Mouse (Mus musculus) heart, embryonic 15.5 days (tissue): Measurements from ENCODE around the gene Bcl9l. TPM values are rescaled to one million over a fixed set of nuclear protein-coding genes. Genes with fewer than 3 reads are reported as not detected.

Experiments used
- ATAC-seq: fragments of 200-750 bp; cut with Nextera tagmentation; replicated peaks from 2 replicates; pipeline ENCODE4 v1.8.0; 2017; ENCODE audit warnings: low read depth, moderate TSS enrichment; ENCODE audit not compliant: insufficient number of reproducible peaks, insufficient read depth, low FRiP score
- H3K27ac ChIP-seq: fragments of 300-500 bp; sonication (generic); 2 replicates; pipeline ENCODE4 v1.5.1; 2015; ENCODE audit warnings: mild to moderate bottlenecking, inconsistent platforms
- H3K27me3 ChIP-seq: fragments of 300-500 bp; sonication (generic); 2 replicates; pipeline ENCODE4 v1.6.1; 2015; ENCODE audit warnings: inconsistent platforms
- H3K36me3 ChIP-seq: fragments of 300-500 bp; sonication (generic); 2 replicates; pipeline ENCODE4 v1.6.1; 2015; ENCODE audit warnings: mild to moderate bottlenecking, inconsistent platforms
- H3K4me1 ChIP-seq: fragments of 300-500 bp; sonication (generic); replicated peaks from 2 replicates; pipeline ENCODE4 v1.6.1; 2015; ENCODE audit warnings: inconsistent platforms
- H3K4me2 ChIP-seq: fragments of 300-500 bp; sonication (generic); 2 replicates; pipeline ENCODE4 v1.6.1; 2015; ENCODE audit warnings: inconsistent platforms, mild to moderate bottlenecking, moderate library complexity
- H3K4me3 ChIP-seq: fragments of 300-500 bp; sonication (generic); 2 replicates; pipeline ENCODE4 v1.5.1; 2015; ENCODE audit warnings: mild to moderate bottlenecking, inconsistent platforms
- H3K9ac ChIP-seq: fragments of 300-500 bp; sonication (generic); 2 replicates; pipeline ENCODE4 v1.6.1; 2015; ENCODE audit warnings: mild to moderate bottlenecking, inconsistent platforms
- H3K9me3 ChIP-seq: fragments of 300-500 bp; sonication (generic); replicated peaks from 2 replicates; pipeline ENCODE4 v1.6.1; 2016; ENCODE audit warnings: inconsistent platforms
- WGBS: fragments of 180-500 bp; shearing (Covaris S2); methylation state at CpG from one replicate; pipeline ENCODE4 v1.1.7; 2015; ENCODE audit warnings: mixed read lengths; 5-methylcytosine and 5-hydroxymethylcytosine counted together
- polyA plus RNA-seq: library from polyadenylated mRNA; unstranded; fragments of >200 nt; fragmentation: Nextera tagmentation; extraction: Ambion mirVana; gene quantifications from 2 replicates; pipeline ENCODE4 v1.2.1, GENCODE M21; 2015

Bcl9l gene
- polyA plus RNA-seq, 1 experiment from 2014 or later = 9.1 TPM

- H3K4me2 ChIP-seq = 0 out of 2 replicates have a peak overlapping the region, but pooled peaks have one; percentile 10
- ATAC-seq = 0 out of 2 replicates have a peak, but pooled peaks have one; percentile 22
- no peak overlapping the region for H3K27ac ChIP-seq
Observed at GRCm38 (mm10) chr9:44537625-44538301, 55.1 kb downstream of the Bcl9l start.

GRCm38 (mm10) chr9:44539816-44540421 is 57.3 kb downstream of the Bcl9l start:
- ATAC-seq = no peak
- Histone ChIP-seq H3K9ac (no peak overlapping the region), H3K4me2 (no peak overlapping the region), H3K27ac (no peak overlapping the region), H3K4me1 (peaks cover 7% of the 10 kb centered on the region), H3K4me3 (no peak overlapping the region), H3K27me3 (no peaks in the 10 kb centered on the region), H3K9me3 (no peaks in the 10 kb centered on the region), H3K36me3 (no peaks in the 10 kb centered on the region)
- WGBS = 79% methylated on average over 2 of the region's 2 CpGs

More at GRCm38 (mm10) chr9:44537625-44538301, 55.1 kb downstream of the Bcl9l start:
- H3K27me3 ChIP-seq = no peaks in the 10 kb centered on the region
- no peaks in the 10 kb centered on the region for H3K9me3 ChIP-seq
- 48% methylated on average over 19 of the region's 19 CpGs for WGBS
- no peak overlapping the region for H3K4me3 ChIP-seq
- peaks cover 7% of the 10 kb centered on the region for H3K4me1 ChIP-seq
- no peak overlapping the region for H3K9ac ChIP-seq
- H3K36me3 ChIP-seq = no peaks in the 10 kb centered on the region

DNA sequence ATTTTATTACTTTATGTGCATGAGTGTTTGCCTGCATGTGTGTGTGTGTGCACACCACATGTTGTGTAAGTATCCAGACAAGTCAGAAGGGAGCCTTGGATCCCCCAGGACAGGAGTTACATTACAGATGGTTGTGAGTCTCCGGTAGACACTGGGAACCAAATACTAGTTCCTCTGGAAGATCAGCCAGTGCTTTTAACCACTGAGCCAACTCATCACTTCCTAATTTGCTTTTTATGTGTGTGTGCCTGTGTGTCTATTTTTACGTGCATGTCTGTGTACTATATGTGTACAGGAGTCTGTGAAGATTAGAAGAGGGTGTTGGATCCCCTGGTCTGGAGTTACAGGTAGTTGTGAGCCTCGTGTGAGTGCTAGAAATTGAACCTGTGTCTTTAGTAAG is 58.1 kb downstream of the Bcl9l start:
- no peak overlapping the region for H3K9ac ChIP-seq
- H3K4me1 ChIP-seq = peaks cover 7% of the 10 kb centered on the region
- no peak for ATAC-seq
- H3K9me3 ChIP-seq = no peaks in the 10 kb centered on the region
- no peak overlapping the region for H3K4me2 ChIP-seq
- H3K36me3 ChIP-seq = no peaks in the 10 kb centered on the region
- no peak overlapping the region for H3K27ac ChIP-seq
- 74% methylated on average over 3 of the region's 3 CpGs for WGBS
- H3K4me3 ChIP-seq = no peak overlapping the region
- H3K27me3 ChIP-seq = no peaks in the 10 kb centered on the region

DNA sequence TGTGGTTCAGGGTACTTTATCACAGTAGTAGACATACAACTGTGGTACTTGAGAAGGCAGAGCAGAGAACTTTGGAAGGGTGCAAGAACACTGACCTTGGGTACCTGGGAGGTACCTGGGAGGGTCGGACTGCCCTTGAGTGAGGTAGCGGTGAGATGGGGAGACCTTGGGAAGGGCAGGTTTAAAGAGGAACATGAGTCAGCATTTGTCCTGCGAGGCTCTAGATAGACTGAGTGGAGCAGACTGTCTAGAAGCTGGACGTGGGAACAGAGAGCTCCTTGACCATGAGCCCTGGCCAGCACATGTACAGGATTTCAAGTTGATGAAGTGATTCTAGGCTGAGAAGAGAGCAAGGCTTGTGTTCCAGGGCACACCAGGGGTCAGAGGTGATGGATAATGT is 59.7 kb downstream of the Bcl9l start:
- Histone ChIP-seq H3K4me3 (no peak overlapping the region), H3K4me2 (no peak overlapping the region), H3K27ac (no peak overlapping the region), H3K27me3 (no peaks in the 10 kb centered on the region), H3K36me3 (no peaks in the 10 kb centered on the region), H3K4me1 (peaks cover 7% of the 10 kb centered on the region), H3K9me3 (no peaks in the 10 kb centered on the region), H3K9ac (no peak overlapping the region)
- WGBS = 55% methylated on average over 4 of the region's 4 CpGs
- ATAC-seq = no peak

- Histone ChIP-seq H3K4me2 (no peak overlapping the region), H3K9ac (no peak overlapping the region), H3K36me3 (no peaks in the 10 kb centered on the region), H3K4me3 (no peak overlapping the region), H3K4me1 (no peaks in the 10 kb centered on the region), H3K27me3 (no peaks in the 10 kb centered on the region), H3K9me3 (no peaks in the 10 kb centered on the region), H3K27ac (no peak overlapping the region)
- WGBS = 73% methylated on average over 3 of the region's 3 CpGs
- no peak for ATAC-seq
Observed at GRCm38 (mm10) chr9:44544986-44545385, 62.4 kb downstream of the Bcl9l start.

DNA sequence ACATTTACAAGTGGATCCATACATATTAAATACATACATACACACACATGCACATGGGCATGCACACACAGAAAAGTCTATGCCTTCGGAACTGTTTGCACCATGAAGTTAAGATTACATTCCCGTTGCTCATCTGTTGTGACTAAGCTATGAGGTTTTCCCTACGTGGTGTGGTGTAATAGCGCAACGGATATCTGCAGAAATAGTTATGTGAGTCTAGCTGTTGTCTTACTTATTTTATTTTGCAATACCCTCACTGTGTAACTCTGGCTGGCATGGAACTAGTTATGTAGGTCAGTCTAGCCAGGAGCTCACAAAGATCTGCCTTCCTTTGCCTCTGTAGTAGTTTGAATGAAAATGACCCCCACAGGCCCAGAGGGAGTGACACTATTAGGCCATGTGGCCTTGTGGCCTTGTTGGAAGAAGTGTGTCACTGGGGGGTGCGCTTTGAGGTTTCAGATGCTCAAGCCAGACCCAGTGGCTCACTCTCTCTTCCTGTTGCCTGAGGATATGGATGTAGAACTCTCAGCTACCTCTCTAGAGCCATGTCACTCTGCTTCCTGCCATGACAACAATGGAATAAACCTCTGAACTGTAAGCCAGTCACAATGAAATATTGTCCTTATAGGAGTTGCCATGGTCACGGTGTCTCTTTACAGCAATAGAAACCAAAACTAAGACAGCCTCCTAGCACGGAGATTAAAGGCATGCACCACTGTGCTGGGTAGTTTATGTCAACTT is 66.0 kb downstream of the Bcl9l start:
- Histone ChIP-seq H3K27me3 (no peaks in the 10 kb centered on the region), H3K4me3 (no peak overlapping the region), H3K9me3 (no peaks in the 10 kb centered on the region), H3K27ac (no peak overlapping the region), H3K9ac (no peak overlapping the region), H3K4me1 (no peaks in the 10 kb centered on the region), H3K36me3 (no peaks in the 10 kb centered on the region), H3K4me2 (no peak overlapping the region)
- ATAC-seq = no peak
- WGBS = 88% methylated on average over 8 of the region's 8 CpGs

- Histone ChIP-seq H3K27ac (no peak overlapping the region), H3K4me3 (no peak overlapping the region), H3K9me3 (no peaks in the 10 kb centered on the region), H3K27me3 (no peaks in the 10 kb centered on the region), H3K4me2 (no peak overlapping the region), H3K9ac (no peak overlapping the region), H3K4me1 (no peaks in the 10 kb centered on the region), H3K36me3 (no peaks in the 10 kb centered on the region)
- ATAC-seq = no peak
- WGBS = 78% methylated on average over 10 of the region's 10 CpGs
Observed at GRCm38 (mm10) chr9:44551138-44551537, 68.5 kb downstream of the Bcl9l start.

DNA sequence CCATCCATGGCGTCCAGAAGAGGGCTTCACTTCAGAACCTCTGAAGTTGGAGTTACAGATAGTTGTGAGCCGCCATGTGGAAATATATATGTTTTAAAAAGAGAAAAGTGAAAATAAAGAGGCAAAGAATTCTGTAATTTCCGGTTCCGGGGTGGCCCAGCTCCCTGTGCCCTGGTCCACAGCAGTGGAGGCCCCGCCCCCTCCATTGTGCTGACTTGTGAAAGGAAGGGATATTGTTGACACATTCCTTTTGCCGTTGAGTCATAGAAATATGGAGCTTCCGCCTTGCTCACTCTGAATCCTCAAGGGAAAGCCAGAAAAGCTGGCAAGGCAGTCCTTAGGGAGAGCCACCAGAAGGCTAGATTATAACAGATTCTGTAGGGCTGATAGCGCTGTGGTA is 69.5 kb downstream of the Bcl9l start:
- H3K4me2 ChIP-seq = no peak overlapping the region
- WGBS = 65% methylated on average over 8 of the region's 8 CpGs
- no peak overlapping the region for H3K9ac ChIP-seq
- H3K27ac ChIP-seq = no peak overlapping the region
- H3K9me3 ChIP-seq = no peaks in the 10 kb centered on the region
- H3K36me3 ChIP-seq = no peaks in the 10 kb centered on the region
- H3K27me3 ChIP-seq = no peaks in the 10 kb centered on the region
- ATAC-seq = no peak
- no peak overlapping the region for H3K4me3 ChIP-seq
- H3K4me1 ChIP-seq = no peaks in the 10 kb centered on the region

Other genes with a start within 250 kb of the Bcl9l start
- 10.7 and 14.8 TPM in 2 replicates for gene Cbl, start 248.8 kb upstream of the Bcl9l start, polyA plus RNA-seq
- gene Ccdc153, start 242.1 kb upstream of the Bcl9l start, polyA plus RNA-seq = 0.28 and 0.52 TPM in 2 replicates
- gene Pdzd3, start 231.4 kb upstream of the Bcl9l start, polyA plus RNA-seq = 0.13 TPM in 1 of 2 replicates, not detected in the other
- 7.3 and 9.2 TPM in 2 replicates for gene Nlrx1, start 214.2 kb upstream of the Bcl9l start, polyA plus RNA-seq
- gene Abcg4, start 194.2 kb upstream of the Bcl9l start, polyA plus RNA-seq = 1.5 and 2.8 TPM in 2 replicates
- gene Hinfp, start 177.2 kb upstream of the Bcl9l start, polyA plus RNA-seq = 15.1 and 16.0 TPM in 2 replicates
- 6.5 and 7.1 TPM in 2 replicates for gene C2cd2l, start 162.5 kb upstream of the Bcl9l start, polyA plus RNA-seq
- 27.8 and 31.0 TPM in 2 replicates for gene Dpagt1, start 156.8 kb upstream of the Bcl9l start, polyA plus RNA-seq
- 167 and 187 TPM in 2 replicates for gene H2afx, start 148.1 kb upstream of the Bcl9l start, polyA plus RNA-seq
- gene Hmbs, start 138.6 kb upstream of the Bcl9l start, polyA plus RNA-seq = 89.7 and 105 TPM in 2 replicates
- gene Vps11, start 121.2 kb upstream of the Bcl9l start, polyA plus RNA-seq = 17.3 and 20.9 TPM in 2 replicates
- gene Hyou1, start 103.3 kb upstream of the Bcl9l start, polyA plus RNA-seq = 14.3 and 18.1 TPM in 2 replicates
- gene Slc37a4, start 86.0 kb upstream of the Bcl9l start, polyA plus RNA-seq = 31.4 and 33.8 TPM in 2 replicates
- gene Rps25, start 75.7 kb upstream of the Bcl9l start, polyA plus RNA-seq = 902 and 1,114 TPM in 2 replicates
- 78.6 and 87.4 TPM in 2 replicates for gene Trappc4, start 75.2 kb upstream of the Bcl9l start, polyA plus RNA-seq
- gene Ccdc84, start 64.3 kb upstream of the Bcl9l start, polyA plus RNA-seq = 18.3 and 23.5 TPM in 2 replicates
- gene Foxr1, start 41.7 kb upstream of the Bcl9l start, polyA plus RNA-seq = not detected in 2 replicates
- gene Upk2, start 27.8 kb upstream of the Bcl9l start, polyA plus RNA-seq = 0.63 TPM in 1 of 2 replicates, not detected in the other
- gene Cxcr5, start 79.1 kb downstream of the Bcl9l start, polyA plus RNA-seq = 0.05 and 0.23 TPM in 2 replicates
- gene Ddx6, start 122.1 kb downstream of the Bcl9l start, polyA plus RNA-seq = 10.7 and 10.9 TPM in 2 replicates
- gene Treh, start 190.4 kb downstream of the Bcl9l start, polyA plus RNA-seq = not detected in 2 replicates